9 mouse cellular contexts compared by ENCODE assay signal in the genomic region with DNA sequence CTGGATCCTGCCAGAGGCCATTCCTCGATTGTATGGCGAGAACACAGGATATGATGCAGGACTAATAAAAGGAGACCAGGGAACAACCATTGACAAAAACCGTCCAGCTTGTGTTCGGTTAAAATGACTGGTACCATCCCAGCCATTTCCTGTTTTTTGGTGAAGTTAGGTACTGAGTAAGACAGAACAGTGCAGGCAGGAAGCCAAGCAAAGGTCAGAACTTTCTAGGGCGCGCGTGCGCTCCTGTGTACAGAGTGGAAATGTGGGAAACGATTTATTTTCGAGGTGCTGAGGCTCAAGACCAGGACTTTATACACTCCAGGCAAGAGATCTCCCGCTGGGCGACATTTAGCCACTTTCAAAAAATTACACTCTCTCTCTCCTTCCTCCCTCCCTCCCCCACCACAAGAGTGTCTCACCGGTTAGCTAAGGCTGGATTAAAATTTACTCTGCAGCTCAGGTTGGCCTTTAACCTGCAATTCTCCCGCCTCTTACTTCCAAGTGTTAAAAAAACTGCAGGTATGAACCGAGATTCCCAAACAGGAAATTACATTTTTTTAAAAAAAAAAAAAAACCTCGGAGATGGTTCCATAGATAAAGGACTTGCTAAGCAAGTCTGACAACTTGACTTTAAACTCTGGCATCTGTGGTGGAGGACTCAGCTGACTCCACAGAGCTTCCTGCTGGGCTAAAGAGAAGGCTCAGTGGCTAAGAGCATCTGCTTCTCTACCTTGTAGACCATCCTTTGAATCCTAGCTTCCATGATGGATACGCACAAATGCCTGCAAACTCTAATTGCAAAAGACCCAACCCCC. TPM values are rescaled to one million over a fixed set of nuclear protein-coding genes. Genes with fewer than 3 reads are reported as not detected.
DNase-seq lines count a peak whose midpoint lies in the region; ATAC-seq and TF ChIP-seq lines count a peak whose summit lies in the region.
"Had no signal": no experiment of that assay in that cellular context is flagged by ENCODE, and none has a peak within 500 bp of the region (broad histone marks: within the 10 kb centered on the region; RNA-seq: fewer than 3 reads in every experiment).

No protein-coding gene starts in this region.

- H3K9me3 ChIP-seq in ES-E14 (ENCODE audit: control insufficient read depth, insufficient read depth, low read depth, low read length), result no peaks in the 10 kb centered on the region
- no peaks in the 10 kb centered on the region for H3K9me3 ChIP-seq in intestine, embryonic 16.5 days (ENCODE audit: control insufficient read depth, low read length)
- no peaks in the 10 kb centered on the region for H3K9me3 ChIP-seq in forebrain, embryonic 14.5 days (replicated peaks; ENCODE audit: control insufficient read depth, low read length)
- H3K9me3 ChIP-seq: hindbrain, embryonic 15.5 days had no signal

- no peak overlapping the region; the same call in 1 of the 2 replicates for H3K27ac ChIP-seq in ES-E14 (ENCODE audit: insufficient read depth, low read depth, low read length, poor library complexity, severe bottlenecking)
- H3K27ac ChIP-seq in intestine, embryonic 16.5 days (ENCODE audit: low read length), result peak overlapping the region; percentile 76
- H3K27ac ChIP-seq in forebrain, embryonic 14.5 days (ENCODE audit: low read depth, low read length), result no peak overlapping the region
- H3K27ac ChIP-seq: hindbrain, embryonic 15.5 days had no signal

- WGBS in intestine, embryonic 16.5 days, result 55% methylated on average over 17 of the region's 17 CpGs
- WGBS in forebrain, embryonic 14.5 days, result 90% methylated on average over 17 of the region's 17 CpGs

- peak; percentile 39 to 66 for DNase-seq in adrenal gland, adult (ENCODE audit: inconsistent age in 2 of 2, low spot score in 1 of 2)
- no peak for DNase-seq in adrenal gland, adult 8-10 months
- DNase-seq in ES-E14 (ENCODE audit: low read depth, low spot score), result no peak
- DNase-seq in lung, postnatal 36 days, result peak; percentile 67
- DNase-seq in forebrain, embryonic 14.5 days (ENCODE audit: low spot score), result no peak
- DNase-seq in urinary bladder, adult 18-20 months (ENCODE audit: low spot score in 2 of 2), result no peak
- no peak for DNase-seq in layer of hippocampus, adult 11-12 months (ENCODE audit: low spot score)

- peak; percentile 87 for ATAC-seq in intestine, embryonic 16.5 days
- no peak for ATAC-seq in forebrain, embryonic 14.5 days

- 0 out of 2 replicates have a peak overlapping the region, but pooled peaks have one; percentile 33 for H3K4me2 ChIP-seq in intestine, embryonic 16.5 days (ENCODE audit: low read depth, low read length)
- no peak overlapping the region for H3K4me2 ChIP-seq in forebrain, embryonic 14.5 days (ENCODE audit: low read length)
- H3K4me2 ChIP-seq: hindbrain, embryonic 15.5 days had no signal

- peaks cover 8% of the 10 kb centered on the region; the same call in 1 of the 2 replicates for H3K36me3 ChIP-seq in ES-E14 (ENCODE audit: control insufficient read depth, insufficient read depth, low read length, poor library complexity, severe bottlenecking)
- peaks cover 10% of the 10 kb centered on the region for H3K36me3 ChIP-seq in intestine, embryonic 16.5 days (ENCODE audit: control insufficient read depth, insufficient read depth, low read length)
- H3K36me3 ChIP-seq in forebrain, embryonic 14.5 days (ENCODE audit: control insufficient read depth, insufficient read depth, low read length), result peaks cover 90% of the 10 kb centered on the region

- in situ Hi-C loops in ES-E14 (cut with MboI; ENCODE audit: low sequenced_read_pairs in 2 of 2, unreplicated experiment in 2 of 2), result no loop called here

- H3K9ac ChIP-seq in ES-E14 (ENCODE audit: insufficient read depth, low read depth, low read length, poor library complexity, severe bottlenecking), result no peak overlapping the region
- no peak overlapping the region for H3K9ac ChIP-seq in intestine, embryonic 16.5 days (ENCODE audit: low read depth, low read length)
- H3K9ac ChIP-seq in forebrain, embryonic 14.5 days (ENCODE audit: low read length), result no peak overlapping the region
- H3K9ac ChIP-seq: hindbrain, embryonic 15.5 days had no signal

- no peaks in the 10 kb centered on the region for H3K27me3 ChIP-seq in intestine, embryonic 16.5 days (replicated peaks; ENCODE audit: control insufficient read depth, insufficient read depth, low read length)
- H3K27me3 ChIP-seq in forebrain, embryonic 14.5 days (replicated peaks; ENCODE audit: control insufficient read depth, insufficient read depth, low read length), result no peaks in the 10 kb centered on the region
- H3K27me3 ChIP-seq: hindbrain, embryonic 15.5 days had no signal

- H3K4me1 ChIP-seq in ES-E14 (ENCODE audit: control insufficient read depth in 2 of 2, insufficient read depth in 2 of 2, low read length in 2 of 2, poor library complexity in 1 of 2), result peaks cover 3 to 6% of the 10 kb centered on the region in 2 experiments; a peak in 2 of 4 replicates
- no peaks in the 10 kb centered on the region for H3K4me1 ChIP-seq in intestine, embryonic 16.5 days (ENCODE audit: control insufficient read depth, insufficient read depth, low read length)
- no peaks in the 10 kb centered on the region for H3K4me1 ChIP-seq in forebrain, embryonic 14.5 days (ENCODE audit: control insufficient read depth, insufficient read depth, low read length)
- H3K4me1 ChIP-seq: hindbrain, embryonic 15.5 days had no signal

- no peak overlapping the region; a peak in 1 of 4 replicates for H3K4me3 ChIP-seq in ES-E14 (ENCODE audit: insufficient read depth in 1 of 2, low read depth in 1 of 2, low read length in 2 of 2, poor library complexity in 1 of 2, severe bottlenecking in 1 of 2)
- no peak overlapping the region for H3K4me3 ChIP-seq in intestine, embryonic 16.5 days (ENCODE audit: low read length)
- no peak overlapping the region for H3K4me3 ChIP-seq in forebrain, embryonic 14.5 days (ENCODE audit: low read depth, low read length)
- H3K4me3 ChIP-seq: hindbrain, embryonic 15.5 days had no signal

TF ChIP-seq in ES-E14, 5 proteins besides CTCF, POLR2A, EP300 and RAD21:
- TF ChIP-seq ZNF384 (IDR thresholded peaks at IDR 0.05; ENCODE audit: low read depth, low read length) (peak; percentile 77; the same call in 1 of the 2 replicates), CHD2 (IDR thresholded peaks at IDR 0.05; ENCODE audit: low read depth, low read length) (no peak)

RNA-seq across cellular contexts. Expression of gene Pak2, which starts 8.7 kb away (rescaled TPM):
- 10 to 100 TPM; 54.5 to 62.5 (median 60.6) TPM for total RNA-seq in adrenal gland, adult 8-10 months (2022)
- 17.9 and 26.9 TPM in 2 replicates for total RNA-seq in ES-E14 (2012; rRNA removed)
- 34.5 and 34.6 TPM in 2 replicates for polyA plus RNA-seq in intestine, embryonic 16.5 days (2015; fragmentation: Nextera tagmentation; extraction: Ambion mirVana)
- polyA plus RNA-seq in forebrain, embryonic 14.5 days (2014; fragmentation: Nextera tagmentation; extraction: Ambion mirVana), result 39.3 and 45.9 TPM in 2 replicates

RNA-seq across cellular contexts. Expression of gene Pigx, which starts 11.7 kb away (rescaled TPM):
- total RNA-seq in adrenal gland, adult 8-10 months (2022), result 10 to 100 TPM; 25.3 to 39.8 (median 33.4) TPM
- total RNA-seq in ES-E14 (2012; rRNA removed), result 59.5 and 86.2 TPM in 2 replicates
- polyA plus RNA-seq in intestine, embryonic 16.5 days (2015; fragmentation: Nextera tagmentation; extraction: Ambion mirVana), result 108 and 109 TPM in 2 replicates
- 141 and 159 TPM in 2 replicates for polyA plus RNA-seq in forebrain, embryonic 14.5 days (2014; fragmentation: Nextera tagmentation; extraction: Ambion mirVana)

RNA-seq across cellular contexts. Expression of gene Cep19, which starts 11.8 kb away (rescaled TPM):
- total RNA-seq in adrenal gland, adult 8-10 months (2022), result 10 to 100 TPM; 10.3 to 19.0 (median 14.6) TPM
- 8.9 and 11.9 TPM in 2 replicates for total RNA-seq in ES-E14 (2012; rRNA removed)
- polyA plus RNA-seq in intestine, embryonic 16.5 days (2015; fragmentation: Nextera tagmentation; extraction: Ambion mirVana), result 26.1 and 29.3 TPM in 2 replicates
- polyA plus RNA-seq in forebrain, embryonic 14.5 days (2014; fragmentation: Nextera tagmentation; extraction: Ambion mirVana), result 49.8 and 54.1 TPM in 2 replicates

Comparison
In these comparisons a context has a peak if more than half of its experiments do, and no peak if none do; other contexts are left out.
1. DNase-seq: peak in adrenal gland, adult (2 of 2) and lung, postnatal 36 days (single experiment); none in adrenal gland, adult 8-10 months (single experiment), ES-E14 (single experiment), forebrain, embryonic 14.5 days (single experiment), urinary bladder, adult 18-20 months (0 of 2) and layer of hippocampus, adult 11-12 months (single experiment).